Comparison of ENCODE assay signal across 9 mouse cellular contexts in genomic region chr9:37625641-37626040, GRCm38 (mm10). TPM values are rescaled to one million over a fixed set of nuclear protein-coding genes. Genes with fewer than 3 reads are reported as not detected.
DNase-seq lines count a peak whose midpoint lies in the region; ATAC-seq and TF ChIP-seq lines count a peak whose summit lies in the region.
"Had no signal": no experiment of that assay in that cellular context is flagged by ENCODE, and none has a peak within 500 bp of the region (broad histone marks: within the 10 kb centered on the region; RNA-seq: fewer than 3 reads in every experiment).

No protein-coding gene starts in this region.

- no peak for TF ChIP-seq CTCF in stomach, postnatal 0 days (IDR thresholded peaks at IDR 0.05; ENCODE audit: low read depth)

- H3K27ac ChIP-seq in neural tube, embryonic 13.5 days (replicated peaks): peak overlapping the region; percentile 95
- no peak overlapping the region for H3K27ac ChIP-seq in stomach, postnatal 0 days (replicated peaks)

- 0 out of 2 replicates have a peak overlapping the region, but pooled peaks have one; percentile 10 for H3K4me3 ChIP-seq in neural tube, embryonic 13.5 days
- H3K4me3 ChIP-seq in stomach, postnatal 0 days (ENCODE audit: low read depth, low read length): no peak overlapping the region

- no peak for TF ChIP-seq EP300 in stomach, postnatal 0 days (optimal IDR thresholded peaks at IDR 0.05)

- H3K9ac ChIP-seq in neural tube, embryonic 13.5 days: peak overlapping the region; percentile 58
- no peak overlapping the region for H3K9ac ChIP-seq in stomach, postnatal 0 days (ENCODE audit: low read length)

- peaks cover 40% of the 10 kb centered on the region for H3K4me1 ChIP-seq in neural tube, embryonic 13.5 days (replicated peaks)
- H3K4me1 ChIP-seq in stomach, postnatal 0 days (replicated peaks; ENCODE audit: control insufficient read depth, insufficient read depth): no peaks in the 10 kb centered on the region

- H3K9me3 ChIP-seq in neural tube, embryonic 13.5 days: no peaks in the 10 kb centered on the region
- H3K9me3 ChIP-seq in stomach, postnatal 0 days (ENCODE audit: control insufficient read depth, low read length): no peaks in the 10 kb centered on the region

- no peaks in the 10 kb centered on the region for H3K27me3 ChIP-seq in neural tube, embryonic 13.5 days
- H3K27me3 ChIP-seq in stomach, postnatal 0 days (ENCODE audit: control insufficient read depth, insufficient read depth, low read length): no peaks in the 10 kb centered on the region

- H3K36me3 ChIP-seq in neural tube, embryonic 13.5 days: no peaks in the 10 kb centered on the region
- H3K36me3 ChIP-seq in stomach, postnatal 0 days (ENCODE audit: control insufficient read depth, insufficient read depth, low read length): no peaks in the 10 kb centered on the region

- H3K4me2 ChIP-seq in neural tube, embryonic 13.5 days: peak overlapping the region; percentile 45
- no peak overlapping the region for H3K4me2 ChIP-seq in stomach, postnatal 0 days (replicated peaks; ENCODE audit: low read depth)

- WGBS in neural tube, embryonic 13.5 days: 11% methylated on average over 7 of the region's 7 CpGs
- WGBS in stomach, postnatal 0 days: 51% methylated on average over 7 of the region's 7 CpGs

- peak; percentile 46; the same call in 1 of the 2 replicates for ATAC-seq in cerebellum, adult (ENCODE audit: insufficient number of reproducible peaks, low FRiP score, low TSS enrichment)
- peak; percentile 90 for ATAC-seq in neural tube, embryonic 13.5 days (ENCODE audit: low read depth)
- ATAC-seq in stomach, postnatal 0 days (ENCODE audit: low FRiP score, low TSS enrichment): no peak

- DNase-seq in gastrocnemius, adult 18-20 months (ENCODE audit: low spot score): peak; percentile 1
- DNase-seq in gastrocnemius, postnatal 4 days (ENCODE audit: low spot score in 2 of 2): no peak
- peak; percentile 70 to 73 for DNase-seq in frontal cortex, postnatal 14 days (ENCODE audit: low spot score in 2 of 2)
- peak; percentile 91 for DNase-seq in layer of hippocampus, adult 9-11 months
- no peak for DNase-seq in urinary bladder, postnatal 4 days (ENCODE audit: low spot score in 2 of 2)
- no peak for DNase-seq in stomach, postnatal 0 days (ENCODE audit: low spot score)

RNA-seq across cellular contexts. Expression of gene Spa17, which starts 12.1 kb away (rescaled TPM):
- 1 to 10 TPM; 2.8 to 3.5 TPM for total RNA-seq in gastrocnemius, adult 18-20 months (2021)
- total RNA-seq in gastrocnemius, postnatal 4 days (2021): 1 to 10 TPM; 1.4 TPM
- polyA plus RNA-seq in neural tube, embryonic 13.5 days (2015; fragmentation: Nextera tagmentation; extraction: Ambion mirVana): 10.9 and 12.1 TPM in 2 replicates
- polyA plus RNA-seq in stomach, postnatal 0 days (2015; fragmentation: Nextera tagmentation; extraction: Ambion mirVana): 3.4 and 4.0 TPM in 2 replicates

RNA-seq across cellular contexts. Expression of gene Tbrg1, which starts 31.5 kb away (rescaled TPM):
- 10 to 100 TPM; 30.6 to 33.3 TPM for total RNA-seq in gastrocnemius, adult 18-20 months (2021)
- total RNA-seq in gastrocnemius, postnatal 4 days (2021): 10 to 100 TPM; 75.0 to 76.6 TPM
- 99.3 and 100 TPM in 2 replicates for polyA plus RNA-seq in neural tube, embryonic 13.5 days (2015; fragmentation: Nextera tagmentation; extraction: Ambion mirVana)
- polyA plus RNA-seq in stomach, postnatal 0 days (2015; fragmentation: Nextera tagmentation; extraction: Ambion mirVana): 171 and 180 TPM in 2 replicates

RNA-seq across cellular contexts. Expression of gene Panx3, which starts 43.4 kb away (rescaled TPM):
- total RNA-seq in gastrocnemius, adult 18-20 months (2021): not detected
- total RNA-seq in gastrocnemius, postnatal 4 days (2021): not detected
- polyA plus RNA-seq in neural tube, embryonic 13.5 days (2015; fragmentation: Nextera tagmentation; extraction: Ambion mirVana): 0.22 TPM in 1 of 2 replicates, not detected in the other
- 0.15 TPM in 1 of 2 replicates, not detected in the other for polyA plus RNA-seq in stomach, postnatal 0 days (2015; fragmentation: Nextera tagmentation; extraction: Ambion mirVana)
- polyA plus RNA-seq: small intestine, adult 2 months had no signal

Comparison
In these comparisons a context has a peak if more than half of its experiments do, and no peak if none do; other contexts are left out.
1. DNase-seq: peak in gastrocnemius, adult 18-20 months (single experiment), frontal cortex, postnatal 14 days (2 of 2) and layer of hippocampus, adult 9-11 months (single experiment); none in gastrocnemius, postnatal 4 days (0 of 2), urinary bladder, postnatal 4 days (0 of 2) and stomach, postnatal 0 days (single experiment).